Mouse (Mus musculus) CH12.LX (cell line): ENCODE data around the gene Ist1. TPM values are rescaled to one million over a fixed set of nuclear protein-coding genes. Genes with fewer than 3 reads are reported as not detected.

Experiments used
- DNase-seq: peaks from one replicate; pipeline ENCODE4 v3.0.0-alpha.2; 2013; ENCODE audit errors: extremely low read depth
- H3K27ac ChIP-seq: 2 replicates; pipeline ENCODE4 v1.5.1; 2012; ENCODE audit warnings: low read depth, mild to moderate bottlenecking, control low read depth, moderate library complexity; ENCODE audit not compliant: insufficient read depth
- H3K27me3 ChIP-seq: replicated peaks from 2 replicates; pipeline ENCODE3; 2012; ENCODE audit warnings: inconsistent platforms
- H3K36me3 ChIP-seq, 2 experiments: replicated peaks in 1 of 2; 2 replicates each; pipeline versions ENCODE3 to v1.6.1; 2012; ENCODE audit warnings: inconsistent platforms in 1 of 2, low read length in 1 of 2, mild to moderate bottlenecking in 1 of 2, mixed read lengths in 1 of 2, moderate library complexity in 1 of 2; ENCODE audit not compliant: control insufficient read depth in 1 of 2, insufficient read depth in 1 of 2
- H3K4me1 ChIP-seq, 2 experiments: 2 replicates each; pipeline ENCODE4 v1.6.1; 2012; ENCODE audit warnings: inconsistent platforms in 1 of 2, moderate library complexity in 1 of 2; ENCODE audit not compliant: insufficient read depth in 2 of 2, control insufficient read depth in 1 of 2
- H3K4me2 ChIP-seq: 2 replicates; pipeline ENCODE4 v1.6.1; 2012; ENCODE audit warnings: low read depth, mild to moderate bottlenecking, control low read depth; ENCODE audit not compliant: poor library complexity, insufficient read depth, severe bottlenecking
- H3K4me3 ChIP-seq, 3 experiments: fragments of 150-350 bp in 1 of 3; sonication (generic) in 1 of 3; replicated peaks in 1 of 3; 2 replicates each; pipeline versions ENCODE3 to v1.5.1; 2011 to 2012; ENCODE audit warnings: low read depth in 2 of 3, low read length in 2 of 3, mild to moderate bottlenecking in 2 of 3, moderate library complexity in 2 of 3, control low read depth in 1 of 3, improper control_type of control experiment in 1 of 3, inconsistent platforms in 1 of 3, mixed read lengths in 1 of 3; ENCODE audit not compliant: poor library complexity in 1 of 3
- H3K79me2 ChIP-seq: replicated peaks from 2 replicates; pipeline ENCODE4 v1.6.1; 2012; ENCODE audit warnings: mild to moderate bottlenecking, moderate library complexity; ENCODE audit not compliant: control insufficient read depth, poor library complexity, insufficient read depth, severe bottlenecking; ENCODE audit errors: extremely low read depth
- H3K9ac ChIP-seq: 2 replicates; pipeline ENCODE4 v1.6.1; 2012; ENCODE audit warnings: low read depth, mild to moderate bottlenecking, control low read depth, moderate library complexity; ENCODE audit not compliant: insufficient read depth
- H3K9me3 ChIP-seq: replicated peaks from 2 replicates; pipeline ENCODE3; 2012; ENCODE audit warnings: low read length, inconsistent platforms, mixed read lengths
- BHLHE40 ChIP-seq: IDR thresholded peaks from 2 replicates; pipeline ENCODE4 v1.6.1; 2011; ENCODE audit warnings: mild to moderate bottlenecking, low read depth, low read length, improper control_type of control experiment
- CHD1 ChIP-seq: IDR thresholded peaks from 2 replicates; pipeline ENCODE4 v1.6.1; 2012; ENCODE audit warnings: low read depth, low read length, improper control_type of control experiment, inconsistent platforms
- CTCF ChIP-seq, 2 experiments: IDR thresholded peaks in 1 of 2; conservative IDR thresholded peaks in 1 of 2; 2 replicates each; pipeline ENCODE4 v1.5.1; 2011 to 2012; ENCODE audit warnings: low read depth in 2 of 2, low read length in 2 of 2, improper control_type of control experiment in 1 of 2, inconsistent platforms in 1 of 2, mild to moderate bottlenecking in 1 of 2, moderate library complexity in 1 of 2
- ELF1 ChIP-seq: IDR thresholded peaks from 2 replicates; pipeline ENCODE4 v1.6.1; 2014; ENCODE audit warnings: low read depth, mild to moderate bottlenecking, inconsistent platforms, low read length, improper control_type of control experiment
- EP300 ChIP-seq: IDR thresholded peaks from 2 replicates; pipeline ENCODE4 v1.6.1; 2011; ENCODE audit warnings: low read length, improper control_type of control experiment
- GABPA ChIP-seq: IDR thresholded peaks from 2 replicates; pipeline ENCODE4 v1.6.1; 2012; ENCODE audit warnings: low read depth, low read length, improper control_type of control experiment, inconsistent platforms; ENCODE audit not compliant: insufficient replicate concordance
- HCFC1 ChIP-seq: IDR thresholded peaks from 2 replicates; pipeline ENCODE4 v1.6.1; 2012; ENCODE audit warnings: low read depth, mild to moderate bottlenecking, inconsistent platforms, low read length, improper control_type of control experiment
- IRF4 ChIP-seq: IDR thresholded peaks from 2 replicates; pipeline ENCODE4 v1.6.1; 2014; ENCODE audit warnings: low read depth, mild to moderate bottlenecking, inconsistent platforms, low read length, improper control_type of control experiment
- JUN ChIP-seq: IDR thresholded peaks from 2 replicates; pipeline ENCODE4 v1.6.1; 2011; ENCODE audit warnings: low read depth, mild to moderate bottlenecking, low read length, improper control_type of control experiment, moderate library complexity; ENCODE audit not compliant: insufficient read depth
- JUND ChIP-seq: conservative IDR thresholded peaks from 2 replicates; pipeline ENCODE4 v1.6.1; 2011; ENCODE audit warnings: low read depth, low read length, improper control_type of control experiment
- MEF2A ChIP-seq: IDR thresholded peaks from 2 replicates; pipeline ENCODE4 v1.6.1; 2014; ENCODE audit warnings: low read depth, mild to moderate bottlenecking, inconsistent platforms, low read length, improper control_type of control experiment, borderline replicate concordance
- MXI1 ChIP-seq: IDR thresholded peaks from 2 replicates; pipeline ENCODE4 v1.6.1; 2011; ENCODE audit warnings: mild to moderate bottlenecking, low read depth, low read length, improper control_type of control experiment
- MYC ChIP-seq: IDR thresholded peaks from 2 replicates; pipeline ENCODE4 v1.6.1; 2011; ENCODE audit warnings: low read depth, mild to moderate bottlenecking, improper control_type of control experiment, low read length
- NRF1 ChIP-seq: IDR thresholded peaks from 2 replicates; pipeline ENCODE4 v1.6.1; 2014; ENCODE audit warnings: low read depth, mild to moderate bottlenecking, inconsistent platforms, low read length, improper control_type of control experiment, moderate library complexity
- POLR2AphosphoS2 ChIP-seq: IDR thresholded peaks from 2 replicates; pipeline ENCODE4 v1.6.1; 2011; ENCODE audit warnings: low read depth, low read length, improper control_type of control experiment
- RCOR1 ChIP-seq: conservative IDR thresholded peaks from 2 replicates; pipeline ENCODE4 v1.6.1; 2012; ENCODE audit warnings: low read depth, mild to moderate bottlenecking, inconsistent platforms, low read length, improper control_type of control experiment
- SIN3A ChIP-seq: IDR thresholded peaks from 2 replicates; pipeline ENCODE4 v1.6.1; 2012; ENCODE audit warnings: low read length, improper control_type of control experiment, inconsistent platforms
- SMC3 ChIP-seq: IDR thresholded peaks from 2 replicates; pipeline ENCODE4 v1.6.1; 2011; ENCODE audit warnings: low read depth, low read length, improper control_type of control experiment
- TBP ChIP-seq: conservative IDR thresholded peaks from 2 replicates; pipeline ENCODE4 v1.6.1; 2011; ENCODE audit warnings: low read depth, low read length, improper control_type of control experiment
- USF1 ChIP-seq: IDR thresholded peaks from 2 replicates; pipeline ENCODE4 v1.6.1; 2014; ENCODE audit warnings: low read depth, mild to moderate bottlenecking, inconsistent platforms, low read length, improper control_type of control experiment
- USF2 ChIP-seq: conservative IDR thresholded peaks from 2 replicates; pipeline ENCODE4 v1.6.1; 2011; ENCODE audit warnings: low read depth, low read length, improper control_type of control experiment
- ZNF384 ChIP-seq: IDR thresholded peaks from 2 replicates; pipeline ENCODE4 v1.6.1; 2012; ENCODE audit warnings: low read depth, low read length, improper control_type of control experiment, inconsistent platforms
- dilution Hi-C: fragments of 300-500 bp; cut with MboI; formaldehyde crosslinking; loops from 2 replicates; pipeline ENCODE4 v1.14.3; 2020; ENCODE audit warnings: low sequenced_read_pairs; ENCODE audit not compliant: extremely low pct_unique_long_range_greater_than_20kb, extremely low pct_ligation_motif_present
- in situ Hi-C: fragments of 300-500 bp; cut with MboI; formaldehyde crosslinking; loops from 3 replicates; pipeline ENCODE4 v1.14.3; 2019; ENCODE audit warnings: low sequenced_read_pairs, low pct_ligation_motif_present, low pct_unique_long_range_greater_than_20kb, mixed read lengths
- polyA plus RNA-seq: library from polyadenylated mRNA; unstranded; fragments of >175 nt; gene quantifications from 2 replicates; pipeline ENCODE4 v1.2.1, GENCODE M21; 2012; ENCODE audit warnings: low read depth; ENCODE audit not compliant: insufficient read length
- total RNA-seq, 2 experiments: library from RNA; depleted of rRNA; stranded (reverse); fragments of 300-350 nt in 1 of 2; fragments of >200 nt in 1 of 2; gene quantifications; 2 replicates each; pipeline ENCODE4 v1.2.3; 2012 to 2014

Ist1 gene
- total and polyA plus RNA-seq, 3 experiments, result 38.2 to 57.2 (median 53.1) TPM

DNA sequence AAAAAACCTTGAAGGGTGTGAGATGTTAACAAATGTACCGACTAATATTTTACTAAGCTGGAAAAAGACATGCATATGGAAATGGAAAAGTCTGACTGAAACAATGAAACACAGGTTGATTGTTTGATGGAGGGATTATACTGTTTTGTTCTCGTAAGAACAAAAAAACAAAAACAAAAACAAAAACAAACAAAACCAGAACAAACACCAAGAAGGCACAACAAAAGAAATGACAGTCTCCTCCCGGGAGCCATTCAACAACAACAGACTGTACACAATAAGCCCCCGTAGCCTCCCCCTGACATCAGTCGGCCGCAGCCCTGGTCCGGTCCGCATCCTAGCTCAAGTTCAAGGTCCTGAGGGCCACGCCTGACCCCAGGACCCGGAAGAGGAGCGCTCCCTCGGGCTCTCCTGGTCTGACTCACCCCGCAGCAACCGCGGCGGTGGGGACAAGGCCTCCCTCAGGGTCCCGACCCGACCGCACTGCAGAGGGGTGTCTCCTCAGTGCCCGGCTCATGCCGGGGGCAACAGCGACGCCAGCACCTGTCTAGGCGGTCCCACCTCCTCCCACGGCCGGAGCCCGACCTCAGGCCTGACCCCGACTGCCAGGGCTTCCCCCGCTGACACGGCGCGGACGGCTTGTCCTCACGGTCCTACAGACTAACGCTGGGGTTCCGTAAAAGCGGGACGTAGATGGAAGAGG lies 466 bp downstream of the Ist1 start (continued):
- TF ChIP-seq EP300 (no peak), SMC3 (no peak), TBP (no peak), MEF2A (0 out of 2 replicates have a peak, but pooled peaks have one; percentile 15), HCFC1 (no peak), CHD1 (peak; percentile 73), GABPA (no peak), IRF4 (peak; percentile 61; the same call in 1 of the 2 replicates), MXI1 (no peak), ELF1 (peak; percentile 82), BHLHE40 (no peak), RCOR1 (0 out of 2 replicates have a peak, but pooled peaks have one; percentile 9), USF2 (no peak), POLR2AphosphoS2 (no peak), ZNF384 (no peak), JUN (no peak)

- no peaks in the 10 kb centered on the region for H3K9me3 ChIP-seq
- peak overlapping the region; percentile 26 to 99 (median 98) for H3K4me3 ChIP-seq
- peaks cover 11 to 33% of the 10 kb centered on the region in 2 experiments for H3K4me1 ChIP-seq
- peak overlapping the region; percentile 94 for H3K4me2 ChIP-seq
- in situ Hi-C loops (no loop called here), dilution Hi-C loops (no loop called here)
- peaks cover 6% of the 10 kb centered on the region for H3K27me3 ChIP-seq
- TF ChIP-seq MYC (no peak), CHD1 (no peak), CTCF (conservative IDR thresholded peaks at IDR 0.05 in 1 of 2, IDR thresholded peaks at IDR 0.05 in 1 of 2; ENCODE audit: low read depth in 2 of 2, low read length in 2 of 2) (peak in 1 of 2 experiments; percentile 35; a peak in 2 of 4 replicates)
- H3K9ac ChIP-seq, result peak overlapping the region; percentile 81
- peaks cover 56% of the 10 kb centered on the region for H3K79me2 ChIP-seq
- DNase-seq, result peak; percentile 58
- peaks cover 2 to 18% of the 10 kb centered on the region in 2 experiments for H3K36me3 ChIP-seq
- no peak overlapping the region for H3K27ac ChIP-seq
These were observed 1.3 kb downstream of the Ist1 start for GRCm38 (mm10) chr8:109691769-109692168.

- in situ Hi-C loops (loop anchor here (10.0 kb wide), 1 partner anchor 72 kb away; the partner anchor contains the start of gene Pkd1l3), dilution Hi-C loops (no loop called here)
- H3K4me1 ChIP-seq, result peaks cover 12 to 31% of the 10 kb centered on the region in 2 experiments
- no peak overlapping the region for H3K4me3 ChIP-seq
- H3K79me2 ChIP-seq, result peaks cover 83% of the 10 kb centered on the region
- H3K27me3 ChIP-seq, result no peaks in the 10 kb centered on the region
- H3K4me2 ChIP-seq, result no peak overlapping the region
- H3K27ac ChIP-seq, result no peak overlapping the region
- H3K9ac ChIP-seq, result no peak overlapping the region
- TF ChIP-seq USF1 (no peak), SMC3 (no peak), SIN3A (no peak), NRF1 (no peak), JUND (no peak)
- H3K36me3 ChIP-seq, result peaks cover 11 to 52% of the 10 kb centered on the region in 2 experiments
- no peak for DNase-seq
- H3K9me3 ChIP-seq, result no peaks in the 10 kb centered on the region
These were observed 5.8 kb downstream of the Ist1 start for GRCm38 (mm10) chr8:109687248-109687647.
